Mouse (Mus musculus): ENCODE measurements around the gene Btrc.
"Not testable (repeated sequence)": the region's sequence is repeated elsewhere in the genome, so short reads cannot be mapped to it uniquely, and the experiment has no call there.

Btrc gene

GRCm38 (mm10) chr19:45530200-45530995 is 166.9 kb downstream of the Btrc start:
- no peak for DNase-seq (ENCODE audit: extremely low read depth, low read depth)

GRCm38 (mm10) chr19:45531554-45531953 is 168.0 kb downstream of the Btrc start:
- no peak for DNase-seq (ENCODE audit: extremely low read depth, low read depth)

GRCm38 (mm10) chr19:45533617-45534016 is 170.1 kb downstream of the Btrc start:
- DNase-seq (ENCODE audit: extremely low read depth, low read depth): no peak

- DNase-seq (ENCODE audit: extremely low read depth, low read depth): no peak
Measured at GRCm38 (mm10) chr19:45535214-45535735, 171.7 kb downstream of the Btrc start.

- DNase-seq (ENCODE audit: extremely low read depth, low read depth): no peak
Measured at GRCm38 (mm10) chr19:45535929-45536328, 172.4 kb downstream of the Btrc start.

GRCm38 (mm10) chr19:45537505-45537904 is 174.0 kb downstream of the Btrc start:
- peak; percentile 67 for DNase-seq (ENCODE audit: extremely low read depth, low read depth)

- DNase-seq (ENCODE audit: extremely low read depth, low read depth): no peak
Measured at GRCm38 (mm10) chr19:45540657-45541408, 177.3 kb downstream of the Btrc start.

GRCm38 (mm10) chr19:45541409-45542041 is 178.0 kb downstream of the Btrc start:
- peak; percentile 61 for DNase-seq (ENCODE audit: extremely low read depth, low read depth)

- DNase-seq (ENCODE audit: extremely low read depth, low read depth): no peak
Measured at GRCm38 (mm10) chr19:45542061-45542460, 178.5 kb downstream of the Btrc start.

GRCm38 (mm10) chr19:45544152-45544924 is 180.8 kb downstream of the Btrc start:
- DNase-seq (ENCODE audit: extremely low read depth, low read depth): peak; percentile 86

- DNase-seq (ENCODE audit: extremely low read depth, low read depth): peak; percentile 46
Measured at GRCm38 (mm10) chr19:45544925-45545321, 181.4 kb downstream of the Btrc start.

- DNase-seq (ENCODE audit: extremely low read depth, low read depth): not testable (repeated sequence)
Measured at GRCm38 (mm10) chr19:45548196-45548595, 184.7 kb downstream of the Btrc start.

- no peak for DNase-seq (ENCODE audit: extremely low read depth, low read depth)
Measured at GRCm38 (mm10) chr19:45549128-45549915, 185.8 kb downstream of the Btrc start.

- DNase-seq (ENCODE audit: extremely low read depth, low read depth): no peak
Measured at GRCm38 (mm10) chr19:45549948-45550347, 186.4 kb downstream of the Btrc start.

- no peak for DNase-seq (ENCODE audit: extremely low read depth, low read depth)
Measured at GRCm38 (mm10) chr19:45552187-45552586, 188.7 kb downstream of the Btrc start.

- DNase-seq (ENCODE audit: extremely low read depth, low read depth): no peak
Measured at GRCm38 (mm10) chr19:45554136-45554535, 190.6 kb downstream of the Btrc start.

GRCm38 (mm10) chr19:45560153-45560890 is 196.8 kb downstream of the Btrc start, which contains the start of the genes Poll and Gm17018:
Gene Poll, minus strand, starts transcription at chr19:45560531.
Gene Gm17018, plus strand, starts transcription at chr19:45560615.
- DNase-seq (ENCODE audit: extremely low read depth, low read depth): no peak

- no peak for DNase-seq (ENCODE audit: extremely low read depth, low read depth)
Measured at GRCm38 (mm10) chr19:45565925-45566715, 202.6 kb downstream of the Btrc start.

- no peak for DNase-seq (ENCODE audit: extremely low read depth, low read depth)
Measured at GRCm38 (mm10) chr19:45567367-45567766, 203.8 kb downstream of the Btrc start.
